Mouse (Mus musculus): ENCODE measurements around the gene Krt4.

- TF ChIP-seq POLR2A (IDR thresholded peaks at IDR 0.05; ENCODE audit: borderline replicate concordance, extremely low read depth, insufficient read depth, insufficient read length, poor library complexity, severe bottlenecking) (no peak), CTCF (IDR thresholded peaks at IDR 0.05; ENCODE audit: borderline replicate concordance, extremely low read depth, insufficient read depth, insufficient read length) (no peak)
Observed at GRCm38 (mm10) chr15:101869431-101869830, 55.1 kb downstream of the Krt4 start, which contains the start of gene Krt77.

Measured in brain, embryonic 14.5 days (tissue).